Mouse (Mus musculus) 3134 (cell line): ENCODE measurements around the gene Trap1.
"Not testable (repeated sequence)": the region's sequence is repeated elsewhere in the genome, so short reads cannot be mapped to it uniquely, and the experiment has no call there.

ENCODE experiments used
- DNase-seq: peaks from one replicate; pipeline ENCODE4 v3.0.0-alpha.2; 2011; ENCODE audit warnings: low spot score; ENCODE audit not compliant: insufficient read length; ENCODE audit errors: extremely low read depth

Gene Trap1

DNA sequence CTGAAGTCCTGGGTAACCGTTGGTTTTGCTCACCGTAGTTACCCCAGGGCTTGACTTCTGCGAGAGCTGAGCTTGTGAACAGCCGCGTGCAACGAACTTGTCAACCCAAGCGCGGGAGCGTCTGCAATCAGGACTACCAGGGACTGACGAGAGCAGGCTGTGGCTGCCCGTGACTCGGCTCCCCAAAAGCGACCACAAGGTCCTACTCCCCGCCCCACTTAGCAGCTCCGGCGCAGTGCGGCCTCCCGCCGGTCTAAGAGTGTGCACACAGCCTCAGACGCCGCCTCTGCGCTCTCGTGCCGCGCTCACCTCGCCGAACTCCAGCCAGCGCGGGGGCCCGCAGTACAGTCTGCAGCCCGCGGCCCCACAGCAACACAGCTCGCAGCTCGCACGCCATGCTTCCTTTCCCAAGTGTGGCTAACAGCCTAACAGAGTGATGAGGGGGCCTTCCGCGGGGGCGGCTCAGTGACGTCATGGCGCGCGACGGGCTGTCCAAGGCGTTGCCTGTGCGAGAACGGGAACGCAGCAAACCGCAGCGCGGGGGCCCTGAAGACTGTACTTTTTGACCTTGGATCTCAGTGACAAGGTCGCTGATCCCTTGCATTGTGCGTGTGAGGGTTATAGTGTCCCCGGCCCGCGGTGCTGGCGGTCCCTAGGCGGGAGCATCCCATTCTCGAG, at the start of gene Trap1:
TSS of gene Trap1 (minus strand) at position 444 of the 678 bp plus-strand sequence.
- DNase-seq: peak; percentile 97

DNA sequence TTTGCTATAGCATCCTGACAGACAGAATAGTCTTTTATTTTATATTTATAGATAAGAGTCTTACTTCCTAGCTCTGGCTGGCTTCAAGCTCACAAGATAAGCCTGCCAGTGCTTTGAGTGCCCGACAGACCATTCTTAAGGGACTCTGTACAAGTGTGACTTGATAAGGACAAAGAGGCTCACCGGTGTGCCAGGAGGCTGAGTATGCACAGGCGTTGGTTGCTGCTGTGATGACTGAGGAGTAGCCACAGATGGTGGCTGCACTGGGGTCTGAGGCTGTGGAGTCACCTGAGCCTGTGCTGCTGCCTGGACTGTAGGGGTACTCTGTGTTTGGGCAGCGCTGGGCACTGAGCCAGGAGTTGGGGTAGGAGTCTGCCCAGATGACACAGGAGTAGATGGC, 39.4 kb upstream of the Trap1 start:
- DNase-seq: no peak

DNA sequence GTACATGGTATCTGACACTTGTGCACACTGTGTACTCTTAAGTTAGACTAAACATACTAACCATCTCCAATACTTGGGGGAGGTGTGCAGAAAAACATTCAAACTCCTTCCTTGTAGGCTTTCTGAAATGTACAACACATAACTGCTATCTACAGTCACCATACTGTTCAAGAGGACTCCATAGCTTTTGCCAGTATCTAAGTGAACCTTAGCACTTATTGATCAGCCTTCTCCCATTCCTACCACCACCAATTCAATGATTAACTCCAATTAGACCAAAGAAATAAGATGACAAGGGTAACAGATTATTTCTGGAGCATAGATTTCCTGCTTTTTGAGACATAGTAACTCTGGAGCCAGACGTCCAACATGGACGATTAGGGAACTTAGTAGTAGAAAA, 22.7 kb upstream of the Trap1 start:
- DNase-seq: no peak

DNA sequence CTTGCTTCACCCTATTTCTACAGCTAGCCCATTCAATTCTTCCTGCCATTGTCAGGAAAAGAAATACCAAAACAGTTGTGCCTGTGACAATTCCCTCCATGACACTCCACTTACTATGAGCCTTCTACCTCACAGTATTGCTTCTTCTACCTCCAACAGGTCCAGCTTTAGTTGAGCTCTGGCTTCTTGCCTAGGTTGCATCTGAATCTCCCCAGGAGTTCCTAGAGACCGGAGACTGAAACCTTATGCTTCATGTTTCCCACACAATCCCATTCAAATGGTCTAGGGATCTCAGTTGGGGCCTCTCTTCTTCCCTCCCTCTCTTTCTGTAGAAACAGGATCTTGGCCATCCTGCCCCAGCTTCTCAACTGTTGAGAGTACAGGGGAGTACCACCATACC, 19.9 kb upstream of the Trap1 start:
- no peak for DNase-seq

DNA sequence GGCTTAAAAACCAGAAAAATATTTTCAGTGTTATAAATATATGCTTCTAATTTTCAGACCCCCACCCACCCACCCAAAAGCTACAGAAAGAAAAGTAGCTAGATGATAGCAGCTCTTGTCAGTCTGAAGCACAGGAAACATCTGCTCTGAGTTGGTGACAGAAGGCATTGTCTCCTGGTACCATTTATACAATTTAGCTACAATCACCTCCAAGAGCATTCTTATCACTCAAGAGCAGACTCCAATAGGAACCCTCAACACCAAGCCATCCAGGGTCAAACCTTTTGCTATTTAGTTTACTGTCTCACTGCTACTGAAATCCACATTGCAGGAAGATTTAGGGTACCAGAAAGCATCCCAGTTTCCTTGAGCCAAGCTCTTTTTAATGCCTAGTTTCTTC, 19.3 kb upstream of the Trap1 start:
- DNase-seq: no peak

DNA sequence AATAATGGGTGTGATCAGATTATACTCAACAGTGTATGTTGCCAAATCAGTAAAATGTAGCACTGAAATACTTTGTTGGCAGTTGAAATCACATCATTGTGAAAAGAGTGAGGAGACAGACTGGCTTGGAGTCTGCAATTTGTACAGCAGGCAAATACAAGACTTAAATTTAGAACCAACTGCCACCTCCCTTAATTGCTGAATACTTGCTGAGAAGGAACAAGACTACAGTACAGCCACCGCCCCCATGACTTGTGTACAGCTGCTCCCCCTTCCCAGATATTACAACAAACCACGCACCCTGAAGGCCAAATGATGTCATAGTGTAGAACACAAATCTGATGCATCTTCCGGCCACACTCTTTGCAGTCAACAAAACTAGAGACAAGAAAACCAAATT, 18.5 kb upstream of the Trap1 start:
- no peak for DNase-seq

DNA sequence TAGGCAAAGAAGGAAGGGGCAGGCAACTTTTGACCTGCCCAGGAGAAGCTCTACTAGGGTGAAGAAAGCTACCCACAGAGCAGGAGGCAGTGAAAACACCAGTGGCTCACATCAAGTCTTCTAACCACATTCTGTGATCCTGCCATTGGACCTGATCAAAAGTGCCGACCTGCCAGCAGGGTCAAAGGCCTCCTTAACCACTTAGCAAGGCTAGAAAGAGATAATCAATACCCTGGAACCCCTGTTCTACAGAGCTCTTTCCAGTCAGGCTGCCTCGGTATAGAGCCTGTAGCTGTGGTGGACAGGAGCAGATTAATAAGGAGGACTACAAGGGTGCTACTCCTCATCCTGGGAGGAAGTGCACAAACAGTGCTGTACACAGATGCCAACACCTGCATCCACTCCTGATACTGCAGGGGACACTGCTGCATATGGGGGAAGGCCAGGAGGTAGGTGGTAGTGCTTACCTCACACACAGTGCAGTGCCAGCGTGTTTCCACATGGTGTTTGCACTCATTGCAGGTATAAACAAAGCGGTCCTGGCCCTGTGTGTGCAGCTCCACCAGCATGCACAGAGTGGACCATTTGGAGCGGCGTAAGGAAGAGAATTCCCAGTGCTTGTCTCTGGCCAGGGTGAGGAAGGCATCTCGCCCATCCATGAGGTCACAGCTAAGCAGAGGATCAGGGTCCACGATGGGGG, 9.7 kb upstream of the Trap1 start:
- DNase-seq: no peak

DNA sequence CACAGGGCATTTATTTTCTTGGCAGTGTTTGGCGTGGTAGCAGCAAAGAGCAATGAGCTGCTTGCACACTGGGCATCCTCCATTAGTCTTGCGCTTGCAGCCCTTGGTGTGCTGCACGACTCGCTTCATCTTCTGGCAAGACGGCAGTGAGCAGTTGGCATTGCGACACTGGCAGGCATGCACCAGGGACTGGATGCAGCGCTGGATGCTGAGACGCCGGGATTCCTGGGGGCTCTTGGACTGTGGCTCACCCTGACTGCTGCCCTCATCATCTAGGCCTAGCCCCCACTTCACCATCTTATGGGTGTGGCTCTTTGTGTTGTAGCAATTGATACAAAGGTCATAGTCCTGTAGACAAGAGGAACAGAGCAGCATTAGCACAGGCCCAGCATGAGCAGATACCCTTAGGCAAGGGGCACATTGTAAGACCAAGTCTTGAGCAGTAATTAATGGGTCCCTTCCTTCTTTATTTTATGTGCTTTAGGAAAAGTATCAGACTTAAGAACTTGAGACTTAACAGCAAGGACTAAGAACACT, 8.3 kb upstream of the Trap1 start:
- DNase-seq: peak; percentile 18

DNA sequence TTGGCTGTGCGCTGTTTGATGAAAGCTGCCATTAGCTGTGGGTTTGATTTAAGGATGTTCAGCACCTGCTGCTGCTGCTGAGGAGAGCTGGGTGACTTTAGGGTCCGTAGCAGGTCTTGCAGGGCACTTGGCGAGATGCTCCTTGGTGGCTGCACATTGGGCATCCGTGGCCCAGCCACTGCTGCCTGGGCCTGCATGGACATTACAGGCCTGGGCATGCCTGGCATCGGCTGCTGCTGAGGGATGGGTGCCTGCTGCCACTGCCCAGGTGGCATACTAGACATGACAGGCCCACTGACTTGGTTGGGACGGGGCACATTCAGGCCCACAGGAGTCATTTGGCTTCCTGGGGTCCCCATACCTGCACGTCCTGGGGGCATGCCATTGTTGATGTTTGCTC, 7.4 kb upstream of the Trap1 start:
- no peak for DNase-seq

DNA sequence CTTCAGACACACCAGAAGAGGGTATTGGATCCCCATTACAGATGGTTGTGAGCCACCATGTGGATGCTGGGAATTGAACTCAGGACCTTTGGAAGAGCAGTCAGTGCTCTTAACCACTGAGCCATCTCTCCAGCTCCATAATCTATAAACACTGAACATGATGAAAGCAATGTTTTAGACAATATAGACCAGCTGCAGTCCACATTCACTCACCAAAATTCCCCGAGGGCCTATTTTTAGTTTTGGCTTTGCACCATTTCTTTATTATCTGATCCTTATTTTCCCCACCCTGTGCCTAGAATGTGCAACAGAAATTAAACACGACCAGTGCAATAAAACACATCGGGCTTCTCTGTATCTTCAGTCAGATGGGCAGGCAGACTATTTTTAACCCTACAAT, 2.8 kb upstream of the Trap1 start:
- not testable (repeated sequence) for DNase-seq

DNA sequence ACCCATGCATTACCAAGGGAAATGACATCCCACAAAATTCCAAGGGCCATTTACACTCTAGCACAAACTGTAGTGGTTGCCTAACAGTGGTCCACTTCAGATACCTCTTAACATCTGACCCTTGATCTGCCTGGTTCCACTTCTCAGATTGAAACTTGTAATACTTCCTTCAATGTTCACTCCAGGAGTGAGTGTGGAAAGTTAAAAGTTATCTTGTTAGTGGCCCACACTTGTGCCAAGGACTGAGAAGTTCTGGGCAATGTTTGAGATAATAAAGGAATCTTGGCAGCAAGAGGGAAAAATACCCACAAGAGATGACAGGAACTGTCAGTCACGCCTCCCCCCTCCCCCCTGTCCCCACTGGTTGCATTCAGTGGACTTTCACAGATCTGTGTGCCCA, 2.0 kb upstream of the Trap1 start:
- DNase-seq: no peak

DNA sequence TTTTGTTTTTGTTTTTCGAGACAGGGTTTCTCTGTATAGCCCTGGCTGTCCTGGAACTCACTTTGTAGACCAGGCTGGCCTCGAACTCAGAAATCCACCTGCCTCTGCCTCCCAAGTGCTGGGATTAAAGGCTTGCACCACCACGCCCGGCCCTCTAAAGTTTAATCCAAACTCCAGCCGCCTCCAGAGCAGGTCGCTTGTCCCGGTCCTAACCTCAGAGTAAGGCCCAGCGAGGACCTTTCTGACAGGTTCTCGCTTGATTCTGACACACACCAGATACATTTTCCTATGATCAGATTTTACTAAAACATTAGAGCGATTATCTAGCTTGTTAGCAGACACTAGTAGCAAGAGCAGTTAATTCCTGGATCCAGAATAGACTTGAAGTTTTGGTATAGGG, 675 bp upstream of the Trap1 start:
- peak; percentile 25 for DNase-seq

DNA sequence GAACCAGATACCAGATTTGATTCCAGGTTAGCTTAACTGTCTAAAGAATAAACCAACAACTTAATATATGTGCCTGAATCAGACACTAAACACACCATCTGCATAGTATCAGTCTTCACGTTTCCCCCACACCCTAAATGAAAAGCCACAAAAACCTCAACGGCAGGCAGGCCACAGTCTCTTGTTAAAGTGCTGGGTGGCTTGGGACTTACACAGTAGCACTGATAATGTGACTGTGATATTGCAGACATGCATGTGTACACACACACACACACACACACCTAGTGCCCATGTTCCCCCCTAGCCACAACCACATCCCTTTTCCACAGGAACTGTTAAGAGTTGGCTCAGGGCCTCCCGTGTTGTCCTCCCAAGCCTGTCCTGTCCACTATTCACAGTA, 2.8 kb downstream of the Trap1 start:
- DNase-seq: no peak

DNA sequence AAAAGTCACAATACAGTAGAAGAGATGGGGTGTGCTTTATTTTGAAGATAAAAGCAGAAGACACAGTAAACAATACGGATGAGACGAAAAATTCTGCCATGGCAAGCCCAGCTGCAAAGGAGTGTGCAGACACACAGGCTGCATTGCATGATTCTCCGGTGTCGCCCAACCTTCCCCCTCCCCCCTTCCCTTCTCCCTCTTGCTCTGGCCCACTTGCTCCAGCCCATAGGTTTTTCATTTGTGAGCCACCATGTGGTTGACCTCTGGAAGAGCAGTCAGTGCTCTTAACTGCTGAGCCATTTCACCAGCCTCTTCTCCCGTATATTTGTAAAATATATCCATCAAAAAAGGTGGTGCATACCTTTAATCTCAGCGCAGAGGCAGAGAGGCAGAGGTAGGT, 3.3 kb downstream of the Trap1 start:
- no peak for DNase-seq

DNA sequence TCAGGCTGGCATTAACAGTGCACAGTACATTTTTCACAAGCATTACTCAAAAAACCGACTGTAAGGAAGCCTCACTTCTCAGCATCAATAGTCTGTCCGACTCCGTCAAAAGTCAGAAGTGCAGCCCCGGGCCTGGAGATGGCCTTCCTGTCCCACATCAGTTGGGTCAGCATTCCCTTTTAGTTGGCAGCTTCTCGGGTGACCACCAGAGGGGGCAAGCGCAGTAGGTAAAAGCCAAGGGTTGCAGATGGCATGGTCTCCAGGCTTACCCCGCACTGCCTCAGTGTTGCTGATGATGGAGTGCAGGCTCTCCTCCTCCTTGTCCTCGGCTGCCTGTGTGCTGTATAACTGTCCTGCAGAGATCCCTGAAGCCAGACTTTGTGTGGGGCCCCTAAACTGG, 9.0 kb downstream of the Trap1 start:
- peak; percentile 20 for DNase-seq

DNA sequence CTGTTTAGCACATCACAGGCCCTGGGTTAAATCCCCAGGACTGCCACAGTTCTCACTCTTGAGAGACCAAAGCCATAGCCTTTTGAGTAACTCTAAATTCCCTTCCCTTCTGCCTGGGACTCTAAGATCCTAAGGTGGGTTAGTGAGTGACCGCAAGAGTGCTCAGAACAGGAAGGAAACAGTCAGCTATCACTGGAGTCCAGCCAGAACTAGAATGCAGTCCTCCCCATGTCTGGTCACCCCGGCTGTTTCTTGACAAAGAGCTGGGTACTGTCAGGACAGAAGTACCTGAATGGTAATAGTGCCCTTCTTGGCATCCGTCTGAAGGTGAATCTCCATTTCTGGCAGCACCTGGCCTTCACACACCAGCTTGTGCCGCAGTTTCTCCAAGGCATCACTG, 12.7 kb downstream of the Trap1 start:
- DNase-seq: no peak

DNA sequence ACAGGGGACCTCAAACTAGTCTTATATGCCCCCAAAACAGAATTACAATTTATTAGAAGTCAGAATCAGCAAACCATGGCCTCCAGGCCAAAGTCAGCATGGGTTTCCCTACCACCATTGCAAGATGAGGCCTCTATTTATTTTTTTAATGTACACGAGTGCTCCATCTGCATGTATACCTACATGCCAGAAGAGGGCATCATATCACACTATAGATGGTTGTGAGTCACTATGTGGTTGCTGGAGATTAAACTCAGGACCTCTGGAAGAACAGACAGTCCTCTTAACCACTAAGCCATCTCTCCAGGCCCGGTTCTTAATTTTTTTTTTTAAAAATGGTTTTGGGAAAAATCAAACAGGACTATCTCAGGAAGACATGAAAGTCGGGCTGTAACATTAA, 23.8 kb downstream of the Trap1 start:
- DNase-seq: no peak

DNA sequence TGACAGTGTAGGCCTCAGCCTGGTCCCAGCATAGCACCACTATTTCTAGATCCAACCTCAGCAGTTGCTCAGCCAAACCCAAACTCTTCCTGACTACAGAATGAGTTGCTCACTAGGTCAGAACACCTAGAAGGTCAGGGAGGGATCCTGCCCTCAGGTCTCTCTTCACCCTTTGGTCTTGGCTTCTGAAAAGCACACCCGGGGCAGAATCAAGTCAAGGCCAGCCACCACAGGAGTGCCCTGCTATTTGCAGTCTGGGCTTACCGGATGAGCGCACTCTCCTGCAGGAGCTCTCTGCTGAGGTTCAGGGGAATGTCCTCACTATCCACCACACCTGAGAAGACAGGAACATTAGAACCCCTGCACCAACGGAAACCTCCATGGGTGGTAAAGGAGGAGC, 25.0 kb downstream of the Trap1 start:
- no peak for DNase-seq

DNA sequence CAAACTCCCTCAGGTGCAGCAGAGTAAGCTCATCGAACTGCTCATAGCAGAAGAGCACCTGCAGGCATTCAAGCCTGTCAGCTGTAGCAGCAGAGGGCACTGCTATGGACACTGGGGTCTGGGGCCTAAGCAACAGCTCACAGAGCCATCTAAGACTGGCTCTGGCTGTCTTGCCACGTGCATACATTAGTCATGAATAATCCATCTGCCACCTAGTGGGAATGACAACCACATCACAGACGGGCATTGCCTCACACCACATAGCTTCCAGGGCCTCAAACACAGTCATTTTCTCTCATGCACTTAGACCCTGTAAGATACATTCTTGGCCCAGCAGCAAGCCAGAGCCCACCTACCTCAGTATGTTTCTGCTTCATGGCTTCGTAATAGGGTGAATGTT, 32.1 kb downstream of the Trap1 start:
- no peak for DNase-seq

DNA sequence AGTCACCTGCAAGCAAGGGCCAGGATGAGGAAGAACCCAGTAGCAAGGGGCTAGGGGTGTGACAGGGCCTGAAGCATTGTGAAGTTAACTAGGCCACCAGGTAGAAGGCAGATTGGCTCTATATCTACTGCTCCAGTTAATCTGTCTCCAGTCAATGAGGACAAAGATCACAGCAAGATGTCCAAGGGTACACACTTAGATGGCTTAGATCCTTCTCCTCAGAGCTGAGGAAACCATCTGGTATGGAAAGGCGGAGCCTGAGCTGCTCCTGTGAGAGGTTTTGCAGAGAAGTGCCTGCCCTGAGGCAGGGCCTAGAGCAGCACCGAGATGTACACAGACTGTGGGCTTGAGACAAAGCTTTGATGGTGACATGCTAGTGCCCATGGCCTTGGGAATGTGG, 33.5 kb downstream of the Trap1 start:
- DNase-seq: no peak

DNA sequence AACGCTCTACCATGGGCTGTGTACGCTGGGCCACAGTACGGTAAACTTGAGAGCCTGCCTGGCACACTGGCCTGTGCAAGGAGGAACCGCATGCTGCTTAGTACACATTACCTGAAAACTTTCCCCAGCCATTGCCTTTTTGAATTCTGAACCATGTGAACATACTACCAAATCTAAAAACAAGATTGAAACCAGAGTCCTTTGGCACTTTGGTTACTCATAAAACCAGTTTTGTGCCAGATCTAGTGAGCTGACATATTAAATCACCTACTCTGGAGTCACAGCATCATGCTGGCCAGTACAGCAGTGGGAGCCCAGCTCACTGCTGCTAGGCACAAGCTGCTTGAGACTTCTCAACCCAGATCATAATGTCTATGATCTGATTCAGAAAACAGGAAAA, 36.0 kb downstream of the Trap1 start:
- DNase-seq: no peak

DNA sequence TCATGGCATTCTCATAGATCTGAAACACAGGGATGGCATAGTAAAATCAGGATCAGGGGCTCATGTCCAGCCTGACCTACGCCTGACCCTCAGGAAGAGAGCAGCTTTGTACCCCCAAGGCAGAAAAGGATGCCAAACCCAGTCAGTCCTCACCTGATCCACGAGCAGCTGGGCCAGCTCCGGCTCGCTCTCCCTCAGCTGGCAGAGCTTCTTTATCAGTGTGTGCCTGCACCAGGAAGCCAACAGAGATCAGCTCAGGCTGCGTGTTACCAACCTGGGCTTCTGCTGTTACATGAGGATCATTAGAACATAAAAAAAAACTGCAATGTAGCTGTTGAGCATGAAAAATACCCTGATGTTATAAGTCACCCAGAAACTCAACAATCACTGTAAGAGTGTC, 37.4 kb downstream of the Trap1 start:
- DNase-seq: no peak
